Mouse (Mus musculus): ENCODE data around the gene Mttp. TPM values are rescaled to one million over a fixed set of nuclear protein-coding genes. Genes with fewer than 3 reads are reported as not detected.

The Mttp gene
- polyA plus RNA-seq (2014; fragmentation: Nextera tagmentation; extraction: Ambion mirVana), result 6.9 and 7.5 TPM in 2 replicates

DNA sequence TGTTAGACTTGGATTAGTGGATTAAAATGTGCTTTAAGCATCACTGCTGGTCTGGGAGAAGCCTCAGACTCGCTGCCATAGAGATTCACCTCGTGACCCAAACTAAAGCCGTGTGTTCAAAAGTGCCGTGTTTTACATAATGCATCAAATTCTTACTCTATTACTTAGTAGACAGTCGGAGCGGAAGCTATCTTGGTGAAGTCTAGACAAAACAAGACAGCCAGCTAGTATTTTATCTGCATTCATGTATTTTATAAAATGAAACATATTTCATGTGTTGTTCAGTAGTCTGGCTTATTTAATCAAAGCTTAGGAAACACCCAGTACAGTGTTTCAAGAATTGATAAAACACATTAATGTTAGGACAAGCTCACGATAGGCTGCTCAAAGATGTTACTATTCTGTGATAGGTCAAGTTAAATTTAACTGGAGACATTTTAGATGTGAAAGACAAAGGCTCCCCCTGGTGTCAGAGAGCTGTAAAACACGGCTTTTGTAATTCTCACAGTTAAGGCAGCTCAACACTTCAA lies at the start of gene Mttp:
Gene Mttp (minus strand): TSS at position 327 of the 530 bp plus-strand sequence.
- ATAC-seq (ENCODE audit: insufficient number of reproducible peaks, insufficient read depth, low FRiP score, low read depth), result no peak
- peaks cover 3 to 4% of the 10 kb centered on the region in 2 experiments; a peak in 3 of 4 replicates for H3K4me1 ChIP-seq (ENCODE audit: control insufficient read depth in 2 of 2, insufficient read depth in 2 of 2, low read length in 2 of 2)
- H3K4me3 ChIP-seq (ENCODE audit: control insufficient read depth in 1 of 2, insufficient read depth in 1 of 2, low read depth in 1 of 2, low read length in 2 of 2), result peak within 1 kb of the TSS; percentile 63 to 70
- no peaks in the 10 kb centered on the region for H3K27me3 ChIP-seq (ENCODE audit: control insufficient read depth, insufficient read depth, low read length)
- H3K9ac ChIP-seq (ENCODE audit: low read length), result peak within 1 kb of the TSS; percentile 88
- peak within 1 kb of the TSS; percentile 100 for H3K27ac ChIP-seq (replicated peaks in 1 of 2; ENCODE audit: control insufficient read depth in 1 of 2, insufficient read depth in 1 of 2, low read depth in 2 of 2, low read length in 2 of 2)
- 5% methylated on average over 8 of the region's 8 CpGs for WGBS
- H3K36me3 ChIP-seq (ENCODE audit: control insufficient read depth, insufficient read depth, low read length), result peaks cover 12% of the 10 kb centered on the region
- H3K9me3 ChIP-seq (ENCODE audit: control insufficient read depth, low read length), result no peaks in the 10 kb centered on the region
- H3K4me2 ChIP-seq (ENCODE audit: low read length), result peak within 1 kb of the TSS; percentile 82

DNA sequence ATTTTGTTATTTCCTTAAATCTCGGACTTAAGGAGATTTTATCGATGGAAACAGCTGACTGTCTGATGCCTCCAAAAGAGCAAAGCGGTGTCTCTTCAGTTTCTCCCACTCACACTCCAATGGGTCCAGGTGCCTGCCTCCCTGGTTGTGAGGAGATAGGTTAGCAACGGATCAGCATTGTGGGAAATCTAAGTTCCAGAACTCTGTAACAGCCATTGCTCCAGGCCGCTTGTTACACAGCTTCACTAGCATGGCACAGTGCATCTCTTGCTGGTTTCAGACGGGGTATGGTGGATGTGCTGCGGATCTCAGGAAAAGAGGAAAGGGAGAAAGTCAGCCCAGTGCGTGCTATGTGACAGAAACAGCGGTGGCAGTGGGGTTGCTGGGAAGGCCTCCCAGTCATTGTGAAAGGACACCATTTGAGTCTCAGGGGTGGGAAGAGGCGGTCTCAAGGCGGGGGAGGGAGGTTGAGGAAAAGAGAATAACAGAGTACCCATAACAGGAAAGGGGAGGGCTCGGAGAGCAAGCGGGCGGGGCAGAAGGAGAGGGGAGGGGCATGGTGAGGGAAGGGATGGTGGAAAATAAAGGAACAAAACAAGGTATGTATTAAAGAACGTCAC lies 49.0 kb upstream of the Mttp start, which contains the start of gene 4930579F01Rik:
Gene 4930579F01Rik (minus strand): TSS at position 143 of the 620 bp plus-strand sequence.
- H3K27ac ChIP-seq (replicated peaks in 1 of 2; ENCODE audit: control insufficient read depth in 1 of 2, insufficient read depth in 1 of 2, low read depth in 2 of 2, low read length in 2 of 2), result no peak within 1 kb of the TSS
- no peaks in the 10 kb centered on the region for H3K36me3 ChIP-seq (ENCODE audit: control insufficient read depth, insufficient read depth, low read length)
- no peaks in the 10 kb centered on the region for H3K27me3 ChIP-seq (ENCODE audit: control insufficient read depth, insufficient read depth, low read length)
- H3K4me2 ChIP-seq (ENCODE audit: low read length), result no peak within 1 kb of the TSS
- no peaks in the 10 kb centered on the region for H3K9me3 ChIP-seq (ENCODE audit: control insufficient read depth, low read length)
- no peak within 1 kb of the TSS for H3K4me3 ChIP-seq (ENCODE audit: control insufficient read depth in 1 of 2, insufficient read depth in 1 of 2, low read depth in 1 of 2, low read length in 2 of 2)
- H3K9ac ChIP-seq (ENCODE audit: low read length), result no peak within 1 kb of the TSS
- ATAC-seq (ENCODE audit: insufficient number of reproducible peaks, insufficient read depth, low FRiP score, low read depth), result no peak
- WGBS, result 75% methylated on average over 15 of the region's 15 CpGs
- H3K4me1 ChIP-seq (ENCODE audit: control insufficient read depth in 2 of 2, insufficient read depth in 2 of 2, low read length in 2 of 2), result no peaks in the 10 kb centered on the region

DNA sequence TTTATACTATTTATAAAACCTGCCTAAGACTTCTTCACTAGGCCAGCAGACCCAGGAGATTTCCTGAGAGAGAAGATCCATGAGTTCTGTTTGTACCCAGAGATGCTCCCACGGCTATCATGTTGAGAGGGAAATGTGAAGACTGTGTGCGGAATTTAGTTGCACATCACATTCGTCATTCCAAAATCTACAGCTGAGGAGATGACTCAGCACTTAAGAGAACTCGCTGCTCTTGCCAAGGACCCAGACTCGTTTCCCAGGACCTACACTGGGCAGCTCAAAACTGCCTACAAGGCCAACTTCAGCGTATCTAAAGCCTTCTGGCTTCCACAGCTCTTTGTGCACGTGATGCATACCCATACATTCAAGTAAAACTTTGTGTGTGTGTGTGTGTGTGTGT lies 47.5 kb upstream of the Mttp start:
- H3K9ac ChIP-seq (ENCODE audit: low read length), result no peak overlapping the region
- ATAC-seq (ENCODE audit: insufficient number of reproducible peaks, insufficient read depth, low FRiP score, low read depth), result no peak
- H3K27me3 ChIP-seq (ENCODE audit: control insufficient read depth, insufficient read depth, low read length), result no peaks in the 10 kb centered on the region
- H3K4me2 ChIP-seq (ENCODE audit: low read length), result no peak overlapping the region
- no peak overlapping the region for H3K27ac ChIP-seq (replicated peaks in 1 of 2; ENCODE audit: control insufficient read depth in 1 of 2, insufficient read depth in 1 of 2, low read depth in 2 of 2, low read length in 2 of 2)
- 74% methylated on average over 7 of the region's 7 CpGs for WGBS
- no peak overlapping the region for H3K4me3 ChIP-seq (ENCODE audit: control insufficient read depth in 1 of 2, insufficient read depth in 1 of 2, low read depth in 1 of 2, low read length in 2 of 2)
- no peaks in the 10 kb centered on the region for H3K36me3 ChIP-seq (ENCODE audit: control insufficient read depth, insufficient read depth, low read length)
- H3K4me1 ChIP-seq (ENCODE audit: control insufficient read depth in 2 of 2, insufficient read depth in 2 of 2, low read length in 2 of 2), result no peaks in the 10 kb centered on the region
- H3K9me3 ChIP-seq (ENCODE audit: control insufficient read depth, low read length), result no peaks in the 10 kb centered on the region

DNA sequence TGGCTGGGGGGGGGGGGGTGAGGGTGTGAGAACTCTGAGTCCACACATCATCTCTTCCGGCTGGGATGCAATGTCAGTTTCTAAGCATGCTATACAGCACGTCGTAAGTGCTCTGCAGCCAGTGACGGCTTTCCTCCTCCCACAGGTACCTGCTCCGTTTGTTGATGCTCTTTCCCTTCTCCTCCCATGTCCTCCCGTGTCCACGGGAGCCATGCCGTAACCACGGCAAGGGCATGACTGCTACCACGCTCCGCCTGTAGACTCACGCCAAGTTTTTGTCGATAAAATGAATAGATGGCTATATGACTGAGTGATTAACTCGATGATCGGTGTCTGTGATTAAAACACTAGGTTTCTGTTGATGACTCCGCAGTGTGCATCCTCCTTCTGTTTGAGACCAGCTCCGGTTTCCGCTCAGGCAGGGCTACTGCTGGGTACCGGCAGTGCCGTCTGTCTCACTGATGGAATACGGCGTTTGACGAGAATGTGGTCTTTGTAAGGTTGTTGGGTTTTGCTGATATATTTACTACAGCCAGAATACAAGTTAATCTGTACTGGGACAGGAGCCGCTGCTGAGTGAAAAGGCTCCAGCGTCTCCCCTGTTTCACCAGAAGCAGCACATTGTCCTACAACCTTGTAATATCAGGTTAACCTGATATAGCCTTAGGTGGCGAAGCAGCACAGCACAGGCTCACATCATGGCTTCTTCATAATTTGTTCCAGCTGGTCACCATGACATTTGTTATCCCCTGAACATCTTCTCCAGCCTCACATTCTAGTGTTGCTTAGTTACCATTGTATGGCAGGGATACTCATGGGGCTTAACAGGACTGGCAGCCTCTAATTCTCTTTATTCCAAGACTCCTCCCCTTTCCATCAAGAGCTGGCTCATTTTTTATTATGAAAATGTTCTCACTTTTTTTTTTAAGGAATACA lies 41.5 kb upstream of the Mttp start:
- Histone ChIP-seq H3K4me3 (ENCODE audit: control insufficient read depth in 1 of 2, insufficient read depth in 1 of 2, low read depth in 1 of 2, low read length in 2 of 2) (no peak overlapping the region), H3K9me3 (ENCODE audit: control insufficient read depth, low read length) (no peaks in the 10 kb centered on the region), H3K4me2 (ENCODE audit: low read length) (no peak overlapping the region), H3K9ac (ENCODE audit: low read length) (no peak overlapping the region), H3K27ac (replicated peaks in 1 of 2; ENCODE audit: control insufficient read depth in 1 of 2, insufficient read depth in 1 of 2, low read depth in 2 of 2, low read length in 2 of 2) (no peak overlapping the region), H3K36me3 (ENCODE audit: control insufficient read depth, insufficient read depth, low read length) (no peaks in the 10 kb centered on the region), H3K4me1 (ENCODE audit: control insufficient read depth in 2 of 2, insufficient read depth in 2 of 2, low read length in 2 of 2) (no peaks in the 10 kb centered on the region), H3K27me3 (ENCODE audit: control insufficient read depth, insufficient read depth, low read length) (no peaks in the 10 kb centered on the region)
- 88% methylated on average over 26 of the region's 26 CpGs for WGBS
- ATAC-seq (ENCODE audit: insufficient number of reproducible peaks, insufficient read depth, low FRiP score, low read depth), result no peak

DNA sequence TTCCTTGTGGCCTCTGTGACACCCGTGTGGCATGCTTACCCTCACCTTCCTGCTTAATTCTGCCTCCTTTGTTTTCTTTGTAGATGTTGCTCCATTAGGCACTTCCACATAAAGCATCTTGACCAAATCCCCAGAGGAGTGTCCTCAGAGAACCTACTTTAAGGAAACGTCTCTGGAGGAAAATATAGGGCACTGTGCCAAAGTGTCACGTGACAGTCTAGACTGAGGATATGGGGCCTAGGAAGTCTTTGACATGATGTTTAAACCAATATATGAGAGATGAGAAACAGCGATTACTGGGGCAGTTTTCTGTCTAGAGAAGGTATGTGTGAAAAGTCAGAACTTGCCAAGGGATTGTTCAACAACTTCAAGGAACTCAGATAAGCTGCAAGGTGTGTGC lies 40.5 kb upstream of the Mttp start:
- Histone ChIP-seq H3K4me1 (ENCODE audit: control insufficient read depth in 2 of 2, insufficient read depth in 2 of 2, low read length in 2 of 2) (no peaks in the 10 kb centered on the region), H3K36me3 (ENCODE audit: control insufficient read depth, insufficient read depth, low read length) (no peaks in the 10 kb centered on the region), H3K4me3 (ENCODE audit: control insufficient read depth in 1 of 2, insufficient read depth in 1 of 2, low read depth in 1 of 2, low read length in 2 of 2) (no peak overlapping the region), H3K4me2 (ENCODE audit: low read length) (no peak overlapping the region), H3K9me3 (ENCODE audit: control insufficient read depth, low read length) (no peaks in the 10 kb centered on the region), H3K27me3 (ENCODE audit: control insufficient read depth, insufficient read depth, low read length) (no peaks in the 10 kb centered on the region), H3K27ac (replicated peaks in 1 of 2; ENCODE audit: control insufficient read depth in 1 of 2, insufficient read depth in 1 of 2, low read depth in 2 of 2, low read length in 2 of 2) (no peak overlapping the region), H3K9ac (ENCODE audit: low read length) (no peak overlapping the region)
- WGBS, result 46% methylated on average over 4 of the region's 4 CpGs
- no peak for ATAC-seq (ENCODE audit: insufficient number of reproducible peaks, insufficient read depth, low FRiP score, low read depth)

DNA sequence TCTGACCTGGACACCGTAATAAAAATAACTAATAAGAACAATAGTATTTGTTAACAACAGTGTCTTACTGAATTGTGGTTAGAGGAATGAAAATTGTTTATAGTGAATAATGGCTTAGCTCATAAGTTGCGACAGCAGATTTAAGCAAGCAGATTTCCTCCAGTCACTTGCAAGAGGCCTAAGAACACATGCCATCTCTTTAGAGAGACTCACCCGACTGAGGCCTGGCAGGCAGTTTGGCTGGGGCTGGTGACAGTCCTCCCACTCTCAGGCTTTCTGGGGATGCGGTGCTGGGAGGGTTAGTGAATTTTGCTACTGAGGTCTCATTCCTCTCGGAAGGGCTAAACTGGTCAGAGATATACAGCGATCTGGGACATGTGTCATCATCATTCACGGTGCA lies 38.6 kb upstream of the Mttp start:
- Histone ChIP-seq H3K27ac (replicated peaks in 1 of 2; ENCODE audit: control insufficient read depth in 1 of 2, insufficient read depth in 1 of 2, low read depth in 2 of 2, low read length in 2 of 2) (no peak overlapping the region), H3K4me2 (ENCODE audit: low read length) (no peak overlapping the region), H3K9ac (ENCODE audit: low read length) (no peak overlapping the region), H3K9me3 (ENCODE audit: control insufficient read depth, low read length) (no peaks in the 10 kb centered on the region), H3K36me3 (ENCODE audit: control insufficient read depth, insufficient read depth, low read length) (no peaks in the 10 kb centered on the region), H3K4me1 (ENCODE audit: control insufficient read depth in 2 of 2, insufficient read depth in 2 of 2, low read length in 2 of 2) (no peaks in the 10 kb centered on the region), H3K27me3 (ENCODE audit: control insufficient read depth, insufficient read depth, low read length) (no peaks in the 10 kb centered on the region), H3K4me3 (ENCODE audit: control insufficient read depth in 1 of 2, insufficient read depth in 1 of 2, low read depth in 1 of 2, low read length in 2 of 2) (no peak overlapping the region)
- ATAC-seq (ENCODE audit: insufficient number of reproducible peaks, insufficient read depth, low FRiP score, low read depth), result no peak
- 86% methylated on average over 7 of the region's 7 CpGs for WGBS

DNA sequence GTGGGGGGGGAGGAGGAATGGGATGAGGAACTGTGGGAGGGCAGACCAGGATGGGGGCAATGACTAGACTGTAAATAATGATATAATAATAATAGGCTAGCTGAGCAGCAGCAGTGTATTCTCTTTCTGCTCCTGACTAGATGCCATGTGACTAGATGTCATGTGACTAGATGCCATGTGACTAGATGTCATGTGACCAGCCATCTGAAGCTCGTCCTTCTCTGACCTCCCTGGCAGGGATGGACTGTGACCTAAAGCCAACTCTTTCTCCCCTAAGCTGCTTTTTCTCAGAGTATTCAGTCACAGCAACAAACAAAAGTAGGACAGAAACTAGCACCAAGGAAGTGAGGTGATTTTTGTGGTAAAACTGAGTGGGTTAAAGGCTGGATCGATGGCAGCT lies 37.3 kb upstream of the Mttp start:
- Histone ChIP-seq H3K4me1 (ENCODE audit: control insufficient read depth in 2 of 2, insufficient read depth in 2 of 2, low read length in 2 of 2) (no peaks in the 10 kb centered on the region), H3K4me2 (ENCODE audit: low read length) (no peak overlapping the region), H3K27me3 (ENCODE audit: control insufficient read depth, insufficient read depth, low read length) (no peaks in the 10 kb centered on the region), H3K27ac (replicated peaks in 1 of 2; ENCODE audit: control insufficient read depth in 1 of 2, insufficient read depth in 1 of 2, low read depth in 2 of 2, low read length in 2 of 2) (no peak overlapping the region), H3K9me3 (ENCODE audit: control insufficient read depth, low read length) (no peaks in the 10 kb centered on the region), H3K36me3 (ENCODE audit: control insufficient read depth, insufficient read depth, low read length) (no peaks in the 10 kb centered on the region), H3K4me3 (ENCODE audit: control insufficient read depth in 1 of 2, insufficient read depth in 1 of 2, low read depth in 1 of 2, low read length in 2 of 2) (no peak overlapping the region), H3K9ac (ENCODE audit: low read length) (no peak overlapping the region)
- no peak for ATAC-seq (ENCODE audit: insufficient number of reproducible peaks, insufficient read depth, low FRiP score, low read depth)
- 76% methylated on average over 2 of the region's 2 CpGs for WGBS

Data from heart, embryonic 14.5 days (tissue).